Mouse (Mus musculus) right cerebral cortex, adult 18-20 months (tissue): ENCODE measurements around the gene Il17rc.
A peak's percentile ranks its signal among the peaks of the same experiment; 100 is the strongest.

ENCODE experiments used
- DNase-seq: peaks from one replicate; pipeline ENCODE4 v3.0.0; 2022; ENCODE audit warnings: mixed read lengths

The Il17rc gene

GRCm38 (mm10) chr6:113471297-113471936 lies at the start of gene Il17rc:
TSS of gene Il17rc (plus strand) at chr6:113471427.
- DNase-seq, result no peak

GRCm38 (mm10) chr6:113423000-113423399 lies 48.2 kb upstream of the Il17rc start:
- no peak for DNase-seq

GRCm38 (mm10) chr6:113424187-113424586 lies 47.0 kb upstream of the Il17rc start:
- DNase-seq, result no peak

GRCm38 (mm10) chr6:113426696-113427095 lies 44.5 kb upstream of the Il17rc start:
- DNase-seq, result no peak

GRCm38 (mm10) chr6:113427397-113427796 lies 43.8 kb upstream of the Il17rc start:
- no peak for DNase-seq

- no peak for DNase-seq
Measured at GRCm38 (mm10) chr6:113428006-113428405, 43.2 kb upstream of the Il17rc start.

- no peak for DNase-seq
Measured at GRCm38 (mm10) chr6:113429965-113430364, 41.3 kb upstream of the Il17rc start.

GRCm38 (mm10) chr6:113430846-113431245 lies 40.4 kb upstream of the Il17rc start:
- no peak for DNase-seq

- no peak for DNase-seq
Measured at GRCm38 (mm10) chr6:113431801-113432200, 39.4 kb upstream of the Il17rc start.

GRCm38 (mm10) chr6:113433661-113434060 lies 37.6 kb upstream of the Il17rc start:
- DNase-seq, result no peak

GRCm38 (mm10) chr6:113434691-113435090 lies 36.5 kb upstream of the Il17rc start:
- no peak for DNase-seq

- DNase-seq, result no peak
Measured at GRCm38 (mm10) chr6:113435664-113436205, 35.5 kb upstream of the Il17rc start, which contains the start of gene Cidec. TSS of gene Cidec (minus strand) at chr6:113435760.

GRCm38 (mm10) chr6:113437135-113437534 lies 34.1 kb upstream of the Il17rc start:
- no peak for DNase-seq

- no peak for DNase-seq
Measured at GRCm38 (mm10) chr6:113438721-113439430, 32.4 kb upstream of the Il17rc start.

GRCm38 (mm10) chr6:113440686-113441085 lies 30.5 kb upstream of the Il17rc start:
- no peak for DNase-seq

- no peak for DNase-seq
Measured at GRCm38 (mm10) chr6:113441147-113441680, 30.0 kb upstream of the Il17rc start.

GRCm38 (mm10) chr6:113442087-113442441 lies 29.2 kb upstream of the Il17rc start:
- DNase-seq, result no peak

GRCm38 (mm10) chr6:113442442-113443090 lies 28.7 kb upstream of the Il17rc start, which contains the start of gene Jagn1:
TSS of gene Jagn1 (plus strand) at chr6:113442569.
- DNase-seq, result peak; percentile 92

- no peak for DNase-seq
Measured at GRCm38 (mm10) chr6:113443091-113443490, 28.1 kb upstream of the Il17rc start.

- DNase-seq, result no peak
Measured at GRCm38 (mm10) chr6:113444207-113444965, 26.8 kb upstream of the Il17rc start.

- DNase-seq, result no peak
Measured at GRCm38 (mm10) chr6:113447639-113448038, 23.6 kb upstream of the Il17rc start.

GRCm38 (mm10) chr6:113451839-113452238 lies 19.4 kb upstream of the Il17rc start:
- DNase-seq, result no peak

GRCm38 (mm10) chr6:113455007-113455406 lies 16.2 kb upstream of the Il17rc start:
- no peak for DNase-seq
